ENCODE assay signal across 23 mouse cellular contexts in genomic region chr16:16856731-16857476, GRCm38 (mm10). TPM values are rescaled to one million over a fixed set of nuclear protein-coding genes. Genes with fewer than 3 reads are reported as not detected.
"Had no signal": no experiment of that assay in that cellular context is flagged by ENCODE, and none has a peak within 500 bp of the region (broad histone marks: within the 10 kb centered on the region; RNA-seq: fewer than 3 reads in every experiment).

No protein-coding gene starts in this region.

- H3K27ac ChIP-seq: intestine, embryonic 15.5 days; kidney, embryonic 15.5 days; limb, embryonic 13.5 days; liver, embryonic 14.5 days; midbrain, embryonic 13.5 days; neural tube, embryonic 13.5 days; stomach, embryonic 15.5 days had no signal

- H3K9me3 ChIP-seq: intestine, embryonic 15.5 days; kidney, embryonic 15.5 days; limb, embryonic 13.5 days; midbrain, embryonic 13.5 days; neural tube, embryonic 13.5 days; stomach, embryonic 15.5 days had no signal

- H3K4me1 ChIP-seq: intestine, embryonic 15.5 days; kidney, embryonic 15.5 days; limb, embryonic 13.5 days; midbrain, embryonic 13.5 days; neural tube, embryonic 13.5 days; stomach, embryonic 15.5 days had no signal

- H3K4me3 ChIP-seq: intestine, embryonic 15.5 days; kidney, embryonic 15.5 days; limb, embryonic 13.5 days; midbrain, embryonic 13.5 days; neural tube, embryonic 13.5 days; stomach, embryonic 15.5 days had no signal

- ATAC-seq: intestine, embryonic 15.5 days; midbrain, embryonic 13.5 days had no signal

- H3K4me2 ChIP-seq: intestine, embryonic 15.5 days; kidney, embryonic 15.5 days; limb, embryonic 13.5 days; lung, embryonic 14.5 days; midbrain, embryonic 13.5 days; neural tube, embryonic 13.5 days; stomach, embryonic 15.5 days had no signal

- H3K36me3 ChIP-seq: intestine, embryonic 15.5 days; kidney, embryonic 15.5 days; limb, embryonic 13.5 days; midbrain, embryonic 13.5 days; neural tube, embryonic 13.5 days; stomach, embryonic 15.5 days had no signal

- H3K9ac ChIP-seq: intestine, embryonic 15.5 days; kidney, embryonic 15.5 days; limb, embryonic 13.5 days; liver, embryonic 14.5 days; lung, embryonic 14.5 days; midbrain, embryonic 13.5 days; neural tube, embryonic 13.5 days; stomach, embryonic 15.5 days had no signal

- H3K27me3 ChIP-seq: intestine, embryonic 15.5 days; kidney, embryonic 15.5 days; limb, embryonic 13.5 days; midbrain, embryonic 13.5 days; neural tube, embryonic 13.5 days; stomach, embryonic 15.5 days had no signal

- DNase-seq: kidney, adult 2 months; kidney, postnatal 36 days; layer of hippocampus, adult 9-11 months; layer of hippocampus, postnatal 36 days; lung, embryonic 14.5 days; lung, postnatal 10 days; lung, postnatal 4 days; right cerebral cortex, postnatal 14 days; thymus, postnatal 14 days had no signal

RNA-seq across cellular contexts. Expression of gene Igll1, which starts 6.9 kb away (rescaled TPM):
- total RNA-seq: layer of hippocampus, adult 18-20 months; layer of hippocampus, postnatal 36 days; left cerebral cortex, adult 8-10 months; left cerebral cortex, postnatal 25 days; monocyte, adult 5-6 weeks had no signal
- polyA plus RNA-seq: lung, embryonic 14.5 days; neural tube, embryonic 13.5 days; spleen, adult 2 months; testis, adult 2 months; urinary bladder, adult 2 months had no signal

RNA-seq across cellular contexts. Expression of gene Vpreb1, which starts 13.7 kb away (rescaled TPM):
- total RNA-seq: layer of hippocampus, adult 18-20 months; left cerebral cortex, adult 8-10 months; left cerebral cortex, postnatal 25 days; monocyte, adult 5-6 weeks had no signal

RNA-seq across cellular contexts. Expression of gene Spag6l, which starts 27.6 kb away (rescaled TPM):
- total RNA-seq: monocyte, adult 5-6 weeks had no signal
- polyA plus RNA-seq: spleen, adult 2 months had no signal
